Mouse (Mus musculus) midbrain, embryonic 16.5 days (tissue): ENCODE data around the gene AW549877. TPM values are rescaled to one million over a fixed set of nuclear protein-coding genes. Genes with fewer than 3 reads are reported as not detected.
A peak's percentile ranks its signal among the peaks of the same experiment; 100 is the strongest.

Experiments used
- ATAC-seq: fragments of 200-750 bp; cut with Nextera tagmentation; 2 replicates; pipeline ENCODE4 v1.8.0; 2017; ENCODE audit warnings: moderate TSS enrichment
- H3K27ac ChIP-seq: fragments of 300-500 bp; sonication (generic); 2 replicates; pipeline ENCODE4 v1.5.1; 2014; ENCODE audit warnings: mild to moderate bottlenecking, low read length, mixed read lengths
- H3K27me3 ChIP-seq: fragments of 300-500 bp; sonication (generic); 2 replicates; pipeline ENCODE4 v1.6.1; 2014; ENCODE audit warnings: low read depth, low read length, mixed read lengths; ENCODE audit not compliant: control insufficient read depth, insufficient read depth
- H3K36me3 ChIP-seq: fragments of 300-500 bp; sonication (generic); 2 replicates; pipeline ENCODE4 v1.6.1; 2014; ENCODE audit warnings: mild to moderate bottlenecking, low read length, moderate library complexity, mixed read lengths; ENCODE audit not compliant: control insufficient read depth, insufficient read depth
- H3K4me1 ChIP-seq: fragments of 300-500 bp; sonication (generic); 2 replicates; pipeline ENCODE4 v1.6.1; 2014; ENCODE audit warnings: mild to moderate bottlenecking, low read length, mixed read lengths; ENCODE audit not compliant: control insufficient read depth, insufficient read depth
- H3K4me2 ChIP-seq: fragments of 300-500 bp; sonication (generic); 2 replicates; pipeline ENCODE4 v1.6.1; 2014; ENCODE audit warnings: mild to moderate bottlenecking, low read length, mixed read lengths
- H3K4me3 ChIP-seq: fragments of 300-500 bp; sonication (generic); 2 replicates; pipeline ENCODE4 v1.5.1; 2014; ENCODE audit warnings: low read depth, mild to moderate bottlenecking, low read length, moderate library complexity, mixed read lengths
- H3K9ac ChIP-seq: fragments of 300-500 bp; sonication (generic); 2 replicates; pipeline ENCODE4 v1.6.1; 2014; ENCODE audit warnings: low read depth, low read length, mixed read lengths
- H3K9me3 ChIP-seq: fragments of 300-500 bp; sonication (generic); replicated peaks from 2 replicates; pipeline ENCODE4 v1.6.1; 2014; ENCODE audit warnings: mild to moderate bottlenecking, low read length, mixed read lengths; ENCODE audit not compliant: control insufficient read depth, poor library complexity, severe bottlenecking
- WGBS: fragments of 180-500 bp; shearing (Covaris S2); extraction: QIAGEN DNeasy Blood & Tissue Kit; methylation state at CpG from one replicate; pipeline ENCODE4 v1.1.7; 2014; 5-methylcytosine and 5-hydroxymethylcytosine counted together
- polyA plus RNA-seq: library from polyadenylated mRNA; unstranded; fragments of >200 nt; fragmentation: Nextera tagmentation; extraction: Ambion mirVana; gene quantifications from 2 replicates; pipeline ENCODE4 v1.2.1, GENCODE M21; 2015

Gene AW549877
- 44.2 and 45.3 TPM in 2 replicates for polyA plus RNA-seq

DNA sequence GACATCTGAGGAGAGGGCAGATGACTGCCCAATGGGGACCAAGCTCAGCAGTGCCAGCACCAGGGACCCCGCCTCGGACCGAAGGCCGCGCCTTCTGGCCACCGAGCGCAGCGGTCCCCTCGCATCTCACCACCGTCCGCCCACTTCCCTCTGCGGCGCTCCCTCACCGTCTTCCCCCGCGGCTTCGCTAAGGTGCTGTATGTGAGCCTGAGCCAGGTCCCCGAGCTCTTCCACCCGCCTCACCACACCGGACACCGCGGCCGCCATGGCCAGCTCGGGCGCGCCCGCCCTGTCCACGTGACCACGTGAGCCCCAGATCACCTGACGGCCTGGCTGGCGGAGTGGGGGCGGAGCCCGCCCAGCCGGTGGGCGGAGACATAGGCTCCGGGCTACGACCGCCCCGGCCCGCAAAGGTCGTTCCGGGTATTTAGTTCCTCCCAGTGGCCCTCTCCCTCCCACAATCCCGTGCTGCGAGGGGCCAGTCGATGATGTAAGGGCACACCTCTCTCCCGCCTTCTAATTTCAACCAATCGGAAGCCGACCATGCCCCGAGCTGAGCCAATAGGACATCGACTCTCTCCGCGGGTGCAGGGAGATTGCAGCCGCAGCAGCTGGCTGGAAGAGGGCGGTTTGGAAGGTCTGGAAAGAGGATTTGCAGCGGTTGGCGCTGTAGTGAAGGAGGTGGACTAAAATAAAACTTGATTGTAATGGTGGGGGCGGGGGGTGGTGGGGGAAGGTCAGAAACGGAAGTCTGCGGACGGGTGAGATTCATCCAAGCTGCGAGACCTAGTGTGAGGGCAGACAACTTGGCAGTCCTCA is at the start of gene AW549877:
TSS of gene AW549877 (minus strand) at position 297 of the 819 bp plus-strand sequence.
- peak; percentile 100 for ATAC-seq
- Histone ChIP-seq H3K9ac (peak within 1 kb of the TSS; percentile 92), H3K27me3 (no peaks in the 10 kb centered on the region), H3K9me3 (no peaks in the 10 kb centered on the region), H3K4me1 (peaks cover 17% of the 10 kb centered on the region), H3K4me3 (peak within 1 kb of the TSS; percentile 85), H3K4me2 (peak within 1 kb of the TSS; percentile 83), H3K27ac (peak within 1 kb of the TSS; percentile 93), H3K36me3 (peaks cover 6% of the 10 kb centered on the region; the same call in 1 of the 2 replicates)
- under 1% methylated on average over 57 of the region's 61 CpGs for WGBS

DNA sequence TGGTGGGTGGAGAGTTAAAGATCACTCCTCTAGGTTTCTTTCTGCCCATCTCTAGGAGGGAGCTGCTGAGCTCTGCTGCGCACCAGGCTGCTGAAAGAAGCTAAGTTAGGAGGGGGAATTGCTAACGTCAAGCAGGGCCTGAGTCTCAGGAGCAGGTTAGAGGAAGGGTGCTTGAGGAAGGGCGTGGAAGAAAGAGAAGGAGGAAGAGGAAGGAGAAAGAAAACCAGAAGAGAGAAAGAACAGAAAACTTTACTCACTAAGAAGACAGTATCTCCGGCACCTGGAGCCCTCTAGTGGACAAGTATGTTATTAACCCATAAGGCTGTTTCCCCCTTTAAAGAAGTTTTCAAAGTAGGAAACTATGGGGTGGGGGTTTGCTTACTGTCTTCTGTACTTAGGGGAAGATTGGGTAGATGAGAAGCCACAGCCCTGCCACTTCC is 47.5 kb upstream of the AW549877 start:
- H3K9me3 ChIP-seq = no peaks in the 10 kb centered on the region; the same call in 1 of the 2 replicates
- H3K27ac ChIP-seq = no peak overlapping the region
- H3K4me2 ChIP-seq = no peak overlapping the region
- H3K27me3 ChIP-seq = no peaks in the 10 kb centered on the region
- H3K36me3 ChIP-seq = peaks cover 14% of the 10 kb centered on the region
- H3K4me3 ChIP-seq = no peak overlapping the region
- peak; percentile 61; the same call in 1 of the 2 replicates for ATAC-seq
- 32% methylated on average over 4 of the region's 4 CpGs for WGBS
- no peaks in the 10 kb centered on the region for H3K4me1 ChIP-seq
- H3K9ac ChIP-seq = no peak overlapping the region

DNA sequence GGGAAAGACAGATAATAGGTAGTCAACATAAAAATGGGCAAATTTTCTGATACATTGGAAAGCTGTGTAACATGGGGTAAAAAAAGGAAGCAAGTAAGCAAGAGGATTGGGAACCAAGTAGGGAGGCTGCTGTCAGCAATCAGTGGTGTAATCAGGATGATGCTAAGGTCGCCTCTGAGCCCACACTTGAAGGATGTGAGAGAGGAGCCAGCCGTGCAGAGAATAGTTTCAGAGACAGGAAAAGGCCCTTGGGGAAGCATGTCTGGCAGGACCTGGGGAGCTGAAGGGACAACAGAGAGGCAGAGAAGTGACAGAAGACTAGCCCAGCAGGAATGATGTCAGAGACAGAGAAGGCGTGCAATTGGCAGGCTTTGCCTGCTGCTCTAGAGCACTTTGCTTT is 46.9 kb upstream of the AW549877 start:
- Histone ChIP-seq H3K27me3 (no peaks in the 10 kb centered on the region), H3K36me3 (peaks cover 19% of the 10 kb centered on the region), H3K27ac (no peak overlapping the region), H3K4me3 (no peak overlapping the region), H3K4me2 (no peak overlapping the region), H3K9me3 (no peaks in the 10 kb centered on the region; the same call in 1 of the 2 replicates), H3K4me1 (no peaks in the 10 kb centered on the region), H3K9ac (no peak overlapping the region)
- no peak for ATAC-seq
- 75% methylated on average over 3 of the region's 3 CpGs for WGBS

DNA sequence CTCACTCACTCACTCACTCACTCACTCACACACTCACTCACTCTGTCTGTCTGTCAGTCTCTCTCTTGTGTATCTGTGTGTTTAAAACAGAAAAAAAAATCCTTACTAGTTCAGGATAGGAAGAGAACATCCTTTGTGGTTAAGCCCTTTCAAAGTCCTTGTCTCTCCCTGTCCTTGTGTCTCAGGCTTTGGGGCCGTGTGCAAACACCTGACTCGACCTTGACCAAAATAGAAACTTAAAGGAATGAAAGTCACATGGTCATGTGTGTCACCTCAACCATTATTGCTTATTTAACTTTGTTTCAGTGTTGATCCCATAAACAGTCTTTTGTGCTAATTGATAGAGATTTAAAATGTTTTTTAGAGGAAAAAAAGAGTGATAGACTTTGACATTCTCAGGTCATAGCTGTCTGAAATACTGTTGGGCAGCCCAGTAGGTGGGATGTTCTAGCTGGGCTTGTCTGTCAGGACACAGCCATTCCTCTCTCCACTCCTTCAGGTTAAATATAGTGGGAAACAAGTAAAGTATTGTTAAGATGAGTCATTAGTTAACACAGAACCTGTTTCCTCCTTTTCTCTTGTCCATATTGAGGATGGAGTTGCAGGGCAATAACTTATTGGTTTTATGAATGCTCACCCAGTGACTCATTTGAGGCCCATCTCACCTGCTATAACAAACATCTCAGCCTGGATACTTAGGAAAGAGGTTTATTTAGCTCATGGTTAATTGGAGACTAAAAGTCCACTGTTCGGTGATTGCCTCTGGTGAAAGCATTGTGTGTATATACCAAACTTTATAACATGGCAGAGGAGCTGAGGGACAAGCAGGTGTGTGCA is 37.8 kb upstream of the AW549877 start:
- ATAC-seq = no peak
- Histone ChIP-seq H3K9ac (no peak overlapping the region), H3K4me3 (no peak overlapping the region), H3K27me3 (no peaks in the 10 kb centered on the region), H3K4me2 (no peak overlapping the region), H3K36me3 (peaks cover 22% of the 10 kb centered on the region), H3K4me1 (peaks cover 5% of the 10 kb centered on the region), H3K9me3 (no peaks in the 10 kb centered on the region), H3K27ac (no peak overlapping the region)
- 82% methylated on average over 3 of the region's 3 CpGs for WGBS

DNA sequence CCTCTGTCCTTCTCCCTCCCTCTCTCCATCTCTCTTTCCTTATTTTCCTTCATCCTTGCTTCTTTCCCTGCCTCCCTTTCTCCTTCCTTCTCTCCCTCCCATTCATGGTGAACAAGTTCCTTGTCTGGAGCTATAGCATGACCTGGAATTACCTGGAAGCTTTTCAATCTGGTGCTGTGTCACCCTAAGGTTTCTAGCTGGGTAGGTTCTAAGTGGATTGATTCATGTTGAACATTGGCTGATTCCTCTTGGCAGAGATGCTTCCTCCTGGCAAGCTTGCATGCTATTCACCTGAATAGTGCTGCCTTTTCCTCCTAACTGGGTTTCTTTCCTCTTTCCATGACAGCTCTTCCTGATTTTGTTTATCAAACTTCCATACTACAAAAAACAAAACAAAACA is 33.4 kb upstream of the AW549877 start:
- no peak overlapping the region for H3K27ac ChIP-seq
- H3K4me2 ChIP-seq = no peak overlapping the region
- no peaks in the 10 kb centered on the region for H3K27me3 ChIP-seq
- ATAC-seq = no peak
- H3K4me3 ChIP-seq = no peak overlapping the region
- H3K9me3 ChIP-seq = no peaks in the 10 kb centered on the region
- peaks cover 17% of the 10 kb centered on the region for H3K4me1 ChIP-seq
- no peak overlapping the region for H3K9ac ChIP-seq
- no peaks in the 10 kb centered on the region for H3K36me3 ChIP-seq

DNA sequence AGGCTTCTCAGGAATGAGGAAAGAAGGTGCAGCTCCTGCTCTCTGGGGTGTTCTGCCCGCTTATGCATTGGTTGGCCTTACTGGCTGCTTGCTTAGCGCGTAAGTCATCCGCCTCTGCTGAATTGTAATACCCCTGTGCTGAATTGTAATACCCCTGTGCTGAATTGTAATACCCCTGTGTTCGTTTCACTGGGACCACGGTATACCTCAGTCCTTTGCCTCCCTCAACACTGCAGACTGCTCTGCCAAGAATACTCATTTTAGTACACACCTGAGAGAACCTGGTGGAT is 32.8 kb upstream of the AW549877 start:
- WGBS = 74% methylated on average over 6 of the region's 6 CpGs
- no peak for ATAC-seq
- no peak overlapping the region for H3K27ac ChIP-seq

DNA sequence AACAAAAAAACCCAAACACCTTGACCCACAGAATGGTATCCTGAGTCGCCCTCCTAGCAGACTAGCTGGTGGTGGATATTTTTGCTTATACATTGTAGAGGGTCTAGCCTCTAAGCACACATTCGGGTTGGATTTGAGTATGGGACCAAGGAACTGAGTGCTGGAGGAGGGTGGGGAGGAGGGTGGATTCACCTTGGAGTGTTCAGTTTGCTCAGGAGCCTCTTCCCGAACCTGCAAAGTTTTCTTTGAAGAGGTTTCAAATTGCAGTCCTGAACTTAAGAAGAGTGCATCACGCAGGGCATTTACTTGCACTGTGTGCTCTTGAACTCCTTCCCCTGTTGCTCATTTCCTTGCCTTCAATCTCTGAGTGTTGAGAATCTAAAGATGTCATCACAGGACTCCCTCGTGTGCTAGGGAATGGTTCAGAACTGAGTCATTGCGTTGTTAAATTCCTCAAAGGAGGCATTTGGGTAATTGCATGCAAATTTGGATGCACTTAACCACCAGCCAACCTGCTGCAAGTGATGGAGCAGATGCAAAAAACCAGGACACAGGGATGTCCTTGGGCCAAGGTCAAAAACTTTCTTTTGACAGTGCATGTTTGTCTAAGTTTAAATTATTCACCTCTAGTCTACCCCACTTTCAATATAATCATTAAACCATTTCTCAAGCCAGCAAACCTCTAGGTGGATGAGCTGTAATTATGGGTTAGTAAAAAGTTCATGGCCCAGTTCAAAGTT is 32.3 kb upstream of the AW549877 start:
- Histone ChIP-seq H3K27me3 (no peaks in the 10 kb centered on the region), H3K4me3 (peak overlapping the region; percentile 77), H3K36me3 (no peaks in the 10 kb centered on the region), H3K4me1 (peaks cover 17% of the 10 kb centered on the region), H3K9me3 (no peaks in the 10 kb centered on the region), H3K27ac (peak overlapping the region; percentile 98), H3K9ac (peak overlapping the region; percentile 94), H3K4me2 (peak overlapping the region; percentile 83)
- ATAC-seq = no peak; the same call in 1 of the 2 replicates
- 7% methylated on average over 6 of the region's 6 CpGs for WGBS

More for the DNA sequence above, 32.8 kb upstream of the AW549877 start:
- Histone ChIP-seq H3K4me3 (no peak overlapping the region), H3K27me3 (no peaks in the 10 kb centered on the region), H3K9ac (0 out of 2 replicates have a peak overlapping the region, but pooled peaks have one; percentile 94), H3K4me1 (peaks cover 17% of the 10 kb centered on the region), H3K4me2 (peak overlapping the region; percentile 83; the same call in 1 of the 2 replicates), H3K36me3 (no peaks in the 10 kb centered on the region), H3K9me3 (no peaks in the 10 kb centered on the region)

DNA sequence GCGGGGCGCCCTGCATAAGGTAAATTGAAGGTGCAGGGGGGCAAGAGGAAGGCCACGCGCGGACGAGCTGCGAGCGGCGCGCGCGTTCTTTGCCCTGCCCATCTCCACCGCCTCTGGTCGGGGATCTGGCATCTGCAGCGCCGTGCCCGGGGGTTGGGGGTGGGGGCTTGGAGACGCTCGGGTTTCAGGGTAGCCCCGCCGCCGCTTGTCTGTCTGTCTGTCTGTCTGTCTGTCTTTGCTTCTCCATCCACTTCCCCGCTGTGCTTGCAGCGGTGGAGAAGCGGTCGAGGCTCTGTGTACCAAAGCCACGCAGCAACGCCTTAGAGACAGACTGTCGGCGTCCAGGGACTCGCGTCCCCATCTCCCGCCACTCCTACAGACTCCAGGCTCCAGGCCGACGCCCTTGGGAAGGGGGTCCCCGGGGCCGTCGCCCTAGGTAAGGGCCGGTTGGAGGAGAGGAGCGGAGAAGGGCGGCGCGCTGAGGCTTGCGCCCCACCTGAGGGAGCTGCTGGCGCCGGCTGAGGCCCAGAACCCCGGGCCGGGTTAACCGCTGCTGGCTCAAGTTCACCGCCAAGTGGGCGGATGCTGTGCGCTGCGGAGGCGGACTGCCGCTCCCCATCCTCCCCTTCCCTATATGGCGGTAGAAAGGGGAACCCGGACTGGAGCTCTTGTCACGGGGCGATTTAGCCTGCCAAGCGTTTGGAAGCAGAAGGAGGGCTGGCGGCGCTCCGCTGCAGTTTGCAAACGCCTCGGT is 31.5 kb upstream of the AW549877 start:
- Histone ChIP-seq H3K36me3 (no peaks in the 10 kb centered on the region), H3K27me3 (no peaks in the 10 kb centered on the region), H3K4me2 (peak overlapping the region; percentile 83), H3K4me3 (peak overlapping the region; percentile 77), H3K27ac (peak overlapping the region; percentile 98), H3K4me1 (peaks cover 17% of the 10 kb centered on the region), H3K9me3 (no peaks in the 10 kb centered on the region), H3K9ac (peak overlapping the region; percentile 94)
- peak; percentile 87 for ATAC-seq
- under 1% methylated on average over 65 of the region's 65 CpGs for WGBS
